Mouse (Mus musculus) embryonic fibroblast, embryonic 13.5 days (primary cell): ENCODE measurements at regions not wholly inside any gene's neighbourhood (a gene's known extent, or its start where the extent isn't known, plus 50 kb on each side); places are given as distances from the start of the nearest gene placed in this dataset.

Experiments
- CTCF ChIP-seq: IDR thresholded peaks from 2 replicates; pipeline ENCODE4 v1.5.1; 2011; ENCODE audit warnings: mild to moderate bottlenecking, control low read depth, low read length, moderate library complexity, borderline replicate concordance; ENCODE audit not compliant: insufficient read depth
- POLR2A ChIP-seq: IDR thresholded peaks from 2 replicates; pipeline ENCODE4 v1.6.1; 2011; ENCODE audit warnings: low read depth, mild to moderate bottlenecking, control low read depth, low read length, moderate library complexity

DNA sequence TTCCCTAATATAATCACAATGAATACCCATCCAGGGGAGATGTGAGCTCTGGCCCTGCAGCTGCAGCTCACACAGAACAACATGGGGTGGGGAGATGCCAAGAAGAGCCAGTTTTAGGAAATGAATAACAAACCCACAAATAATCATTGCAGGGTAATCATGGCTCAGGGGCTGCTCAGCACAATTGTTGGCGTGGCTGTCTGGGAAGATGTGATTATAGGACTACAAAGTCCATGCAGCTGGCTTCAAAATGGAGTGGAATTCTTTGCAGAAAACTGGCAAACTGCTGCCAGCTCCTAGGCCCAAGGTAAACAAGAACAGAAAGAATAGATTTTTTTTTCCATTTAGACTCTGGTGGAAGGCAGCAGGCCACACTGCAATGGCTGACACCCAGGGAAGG lies 343.6 kb downstream of the Nuf2 start:
- no peak for TF ChIP-seq CTCF
- no peak for TF ChIP-seq POLR2A
